Mouse (Mus musculus): ENCODE data around the gene Gm4969. TPM values are rescaled to one million over a fixed set of nuclear protein-coding genes. Genes with fewer than 3 reads are reported as not detected.

The Gm4969 gene
- polyA plus RNA-seq, 1 experiment = not detected

GRCm38 (mm10) chr7:19077761-19078160 lies 40.4 kb downstream of the Gm4969 start:
- H3ac ChIP-seq (ENCODE audit: control insufficient read depth, insufficient read length, low read depth) = peak overlapping the region; percentile 44
- H3K4me3 ChIP-seq (ENCODE audit: insufficient read depth, poor library complexity, severe bottlenecking) = peak overlapping the region; percentile 71
- TF ChIP-seq CEBPB (IDR thresholded peaks at IDR 0.05; ENCODE audit: low read depth) (no peak), CTCF (IDR thresholded peaks at IDR 0.05; ENCODE audit: control insufficient read depth, insufficient read depth, insufficient read length) (no peak), FOSL1 (IDR thresholded peaks at IDR 0.05; ENCODE audit: insufficient read depth, low read length, poor library complexity, severe bottlenecking) (no peak), MAX (IDR thresholded peaks at IDR 0.05) (no peak), MYOG (IDR thresholded peaks at IDR 0.05; ENCODE audit: control insufficient read depth, extremely low read depth, insufficient read length) (no peak), USF1 (IDR thresholded peaks at IDR 0.05; ENCODE audit: low read depth) (no peak)
- peaks cover 24% of the 10 kb centered on the region for H3K36me3 ChIP-seq (ENCODE audit: control insufficient read depth, insufficient read depth)
- H3K79me2 ChIP-seq (ENCODE audit: control insufficient read depth, insufficient read depth) = peaks cover 68% of the 10 kb centered on the region
- H3K79me3 ChIP-seq (ENCODE audit: low read depth) = peaks cover 33% of the 10 kb centered on the region
- no peaks in the 10 kb centered on the region for H3K27me3 ChIP-seq (ENCODE audit: control insufficient read depth, insufficient read depth, insufficient read length)

GRCm38 (mm10) chr7:19076586-19076991 lies 41.6 kb downstream of the Gm4969 start:
- Histone ChIP-seq H3ac (ENCODE audit: control insufficient read depth, insufficient read length, low read depth) (peak overlapping the region; percentile 98), H3K4me3 (ENCODE audit: insufficient read depth, poor library complexity, severe bottlenecking) (peak overlapping the region; percentile 71), H3K79me2 (ENCODE audit: control insufficient read depth, insufficient read depth) (peaks cover 64% of the 10 kb centered on the region), H3K27me3 (ENCODE audit: control insufficient read depth, insufficient read depth, insufficient read length) (no peaks in the 10 kb centered on the region), H3K36me3 (ENCODE audit: control insufficient read depth, insufficient read depth) (peaks cover 19% of the 10 kb centered on the region), H3K79me3 (ENCODE audit: low read depth) (peaks cover 32% of the 10 kb centered on the region)
- TF ChIP-seq MYOG (IDR thresholded peaks at IDR 0.05; ENCODE audit: control insufficient read depth, extremely low read depth, insufficient read length) = no peak
- no peak for TF ChIP-seq MYOD1 (IDR thresholded peaks at IDR 0.05; ENCODE audit: control insufficient read depth, insufficient read length, low read depth)
- TF ChIP-seq FOSL1 (IDR thresholded peaks at IDR 0.05; ENCODE audit: insufficient read depth, low read length, poor library complexity, severe bottlenecking) = no peak
- no peak for TF ChIP-seq CTCF (IDR thresholded peaks at IDR 0.05; ENCODE audit: control insufficient read depth, insufficient read depth, insufficient read length)
- TF ChIP-seq CEBPB (IDR thresholded peaks at IDR 0.05; ENCODE audit: low read depth) = no peak
- TF ChIP-seq MAX (IDR thresholded peaks at IDR 0.05) = no peak
- no peak for TF ChIP-seq USF1 (IDR thresholded peaks at IDR 0.05; ENCODE audit: low read depth)

- Histone ChIP-seq H3K36me3 (ENCODE audit: control insufficient read depth, insufficient read depth) (peaks cover 13% of the 10 kb centered on the region), H3K79me2 (ENCODE audit: control insufficient read depth, insufficient read depth) (peaks cover 58% of the 10 kb centered on the region), H3ac (ENCODE audit: control insufficient read depth, insufficient read length, low read depth) (peak within 1 kb of the TSS; percentile 98), H3K79me3 (ENCODE audit: low read depth) (peaks cover 27% of the 10 kb centered on the region), H3K27me3 (ENCODE audit: control insufficient read depth, insufficient read depth, insufficient read length) (no peaks in the 10 kb centered on the region), H3K4me3 (ENCODE audit: insufficient read depth, poor library complexity, severe bottlenecking) (peak within 1 kb of the TSS; percentile 71)
- TF ChIP-seq CTCF (IDR thresholded peaks at IDR 0.05; ENCODE audit: control insufficient read depth, insufficient read depth, insufficient read length) = no peak
- no peak for TF ChIP-seq MYOG (IDR thresholded peaks at IDR 0.05; ENCODE audit: control insufficient read depth, extremely low read depth, insufficient read length)
- TF ChIP-seq USF1 (IDR thresholded peaks at IDR 0.05; ENCODE audit: low read depth) = no peak
- no peak for TF ChIP-seq MYOD1 (IDR thresholded peaks at IDR 0.05; ENCODE audit: control insufficient read depth, insufficient read length, low read depth)
- TF ChIP-seq FOSL1 (IDR thresholded peaks at IDR 0.05; ENCODE audit: insufficient read depth, low read length, poor library complexity, severe bottlenecking) = no peak
- no peak for TF ChIP-seq CEBPB (IDR thresholded peaks at IDR 0.05; ENCODE audit: low read depth)
- no peak for TF ChIP-seq MAX (IDR thresholded peaks at IDR 0.05)
These were observed 42.2 kb downstream of the Gm4969 start, which contains the start of gene Dmwd for GRCm38 (mm10) chr7:19075723-19076585. TSS of gene Dmwd (plus strand) at chr7:19076227.

DNA sequence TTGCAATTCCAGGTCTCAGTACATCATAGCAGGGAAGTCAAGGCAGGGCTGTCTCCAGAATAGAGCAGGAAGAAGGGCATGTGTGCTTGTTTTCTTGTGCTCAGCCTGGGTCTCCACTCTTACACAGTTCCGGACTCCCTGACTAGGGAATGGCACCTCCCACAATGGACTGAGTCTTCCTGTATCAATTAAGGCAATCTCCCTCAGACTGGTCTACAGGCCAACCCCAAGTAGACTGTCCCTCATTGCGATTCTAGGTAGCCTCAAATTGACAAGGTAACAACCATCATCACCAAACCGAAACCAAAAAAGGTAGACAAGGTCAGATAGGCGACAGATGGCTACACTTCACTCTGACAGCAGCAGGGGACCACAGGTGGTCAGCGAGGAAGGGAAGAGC lies 42.9 kb downstream of the Gm4969 start:
- Histone ChIP-seq H3K27me3 (ENCODE audit: control insufficient read depth, insufficient read depth, insufficient read length) (no peaks in the 10 kb centered on the region), H3K4me3 (ENCODE audit: insufficient read depth, poor library complexity, severe bottlenecking) (no peak overlapping the region), H3K79me2 (ENCODE audit: control insufficient read depth, insufficient read depth) (peaks cover 51% of the 10 kb centered on the region), H3K36me3 (ENCODE audit: control insufficient read depth, insufficient read depth) (peaks cover 11% of the 10 kb centered on the region), H3K79me3 (ENCODE audit: low read depth) (peaks cover 27% of the 10 kb centered on the region), H3ac (ENCODE audit: control insufficient read depth, insufficient read length, low read depth) (no peak overlapping the region)
- TF ChIP-seq MYOG (IDR thresholded peaks at IDR 0.05; ENCODE audit: control insufficient read depth, extremely low read depth, insufficient read length) = no peak
- TF ChIP-seq MYOD1 (IDR thresholded peaks at IDR 0.05; ENCODE audit: control insufficient read depth, insufficient read length, low read depth) = no peak
- no peak for TF ChIP-seq CTCF (IDR thresholded peaks at IDR 0.05; ENCODE audit: control insufficient read depth, insufficient read depth, insufficient read length)
- TF ChIP-seq CEBPB (IDR thresholded peaks at IDR 0.05; ENCODE audit: low read depth) = no peak
- no peak for TF ChIP-seq FOSL1 (IDR thresholded peaks at IDR 0.05; ENCODE audit: insufficient read depth, low read length, poor library complexity, severe bottlenecking)
- no peak for TF ChIP-seq MAX (IDR thresholded peaks at IDR 0.05)
- TF ChIP-seq USF1 (IDR thresholded peaks at IDR 0.05; ENCODE audit: low read depth) = no peak

GRCm38 (mm10) chr7:19074494-19074893 lies 43.7 kb downstream of the Gm4969 start:
- H3K36me3 ChIP-seq (ENCODE audit: control insufficient read depth, insufficient read depth) = peaks cover 11% of the 10 kb centered on the region
- peaks cover 43% of the 10 kb centered on the region for H3K79me2 ChIP-seq (ENCODE audit: control insufficient read depth, insufficient read depth)
- H3ac ChIP-seq (ENCODE audit: control insufficient read depth, insufficient read length, low read depth) = no peak overlapping the region
- TF ChIP-seq MYOD1 (IDR thresholded peaks at IDR 0.05; ENCODE audit: control insufficient read depth, insufficient read length, low read depth) = no peak
- H3K4me3 ChIP-seq (ENCODE audit: insufficient read depth, poor library complexity, severe bottlenecking) = no peak overlapping the region
- peaks cover 25% of the 10 kb centered on the region for H3K79me3 ChIP-seq (ENCODE audit: low read depth)
- H3K27me3 ChIP-seq (ENCODE audit: control insufficient read depth, insufficient read depth, insufficient read length) = no peaks in the 10 kb centered on the region

Measured in C2C12 (cell line).